Mouse (Mus musculus) right cerebral cortex, postnatal 4 days (tissue): ENCODE results near the gene Fam178b.
A peak's percentile ranks its signal among the peaks of the same experiment; 100 is the strongest.

Source experiments
- DNase-seq: peaks from one replicate; pipeline ENCODE4 v3.0.0-alpha.2; 2022

The Fam178b gene

DNA sequence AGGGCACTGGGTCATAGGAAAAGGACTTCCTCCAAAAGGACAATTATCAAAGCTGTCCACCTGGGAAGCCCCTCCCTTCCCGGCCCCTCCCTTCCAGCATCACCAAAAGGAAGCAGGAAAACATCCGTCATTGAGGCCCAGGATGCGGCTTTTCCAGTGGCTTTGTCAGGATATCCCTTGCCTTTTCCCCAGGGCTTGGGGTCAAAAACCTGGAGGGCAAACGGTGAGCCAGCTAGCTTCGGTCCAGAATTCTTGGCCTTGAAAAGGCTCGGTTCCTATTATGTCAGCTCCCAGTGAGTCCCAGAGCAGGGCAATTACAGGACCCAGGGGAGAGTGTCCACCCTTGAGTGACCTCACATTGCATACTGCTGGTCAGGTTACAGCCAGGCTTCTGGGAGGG lies 122.1 kb downstream of the Fam178b start:
- DNase-seq: no peak

DNA sequence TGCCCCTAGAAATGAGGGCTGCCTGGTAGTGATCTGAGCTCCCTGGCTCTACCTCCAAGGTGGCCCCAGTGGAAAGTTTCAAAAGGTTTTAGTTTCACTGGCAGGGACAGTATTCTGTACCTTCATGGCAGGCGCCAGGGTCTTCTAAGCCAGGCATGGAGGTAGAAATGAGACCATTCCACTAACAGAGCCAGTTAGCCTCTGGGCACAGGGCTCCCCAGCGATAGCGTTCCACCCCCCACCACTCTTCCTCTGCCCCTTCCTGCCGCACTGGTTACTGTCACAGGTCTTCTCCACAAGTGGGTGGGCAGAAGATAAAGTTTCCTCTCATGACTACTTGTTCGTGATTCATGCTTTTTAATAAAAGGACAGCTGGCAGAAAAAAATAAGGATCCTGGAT lies 123.1 kb downstream of the Fam178b start:
- DNase-seq: no peak

DNA sequence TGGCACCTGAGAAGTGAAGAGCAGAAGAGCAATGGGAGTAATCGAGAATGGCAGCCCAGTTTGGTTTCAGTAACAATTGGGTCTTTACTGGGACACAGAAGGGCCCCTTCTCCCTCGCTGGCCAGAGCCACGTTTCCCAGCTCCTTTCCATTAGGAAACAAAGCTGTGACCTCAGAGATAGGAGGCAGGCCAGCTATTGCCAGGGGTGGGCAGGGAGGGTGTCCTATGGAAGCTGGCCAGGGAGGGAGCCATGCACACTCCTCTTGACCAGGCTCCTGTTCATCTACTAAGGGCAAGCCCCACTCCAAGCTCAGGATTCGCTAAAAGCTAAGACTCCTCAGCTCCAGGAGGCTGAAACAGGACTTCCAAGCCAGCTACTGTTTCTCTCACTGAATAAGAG lies 123.7 kb downstream of the Fam178b start:
- DNase-seq: no peak

DNA sequence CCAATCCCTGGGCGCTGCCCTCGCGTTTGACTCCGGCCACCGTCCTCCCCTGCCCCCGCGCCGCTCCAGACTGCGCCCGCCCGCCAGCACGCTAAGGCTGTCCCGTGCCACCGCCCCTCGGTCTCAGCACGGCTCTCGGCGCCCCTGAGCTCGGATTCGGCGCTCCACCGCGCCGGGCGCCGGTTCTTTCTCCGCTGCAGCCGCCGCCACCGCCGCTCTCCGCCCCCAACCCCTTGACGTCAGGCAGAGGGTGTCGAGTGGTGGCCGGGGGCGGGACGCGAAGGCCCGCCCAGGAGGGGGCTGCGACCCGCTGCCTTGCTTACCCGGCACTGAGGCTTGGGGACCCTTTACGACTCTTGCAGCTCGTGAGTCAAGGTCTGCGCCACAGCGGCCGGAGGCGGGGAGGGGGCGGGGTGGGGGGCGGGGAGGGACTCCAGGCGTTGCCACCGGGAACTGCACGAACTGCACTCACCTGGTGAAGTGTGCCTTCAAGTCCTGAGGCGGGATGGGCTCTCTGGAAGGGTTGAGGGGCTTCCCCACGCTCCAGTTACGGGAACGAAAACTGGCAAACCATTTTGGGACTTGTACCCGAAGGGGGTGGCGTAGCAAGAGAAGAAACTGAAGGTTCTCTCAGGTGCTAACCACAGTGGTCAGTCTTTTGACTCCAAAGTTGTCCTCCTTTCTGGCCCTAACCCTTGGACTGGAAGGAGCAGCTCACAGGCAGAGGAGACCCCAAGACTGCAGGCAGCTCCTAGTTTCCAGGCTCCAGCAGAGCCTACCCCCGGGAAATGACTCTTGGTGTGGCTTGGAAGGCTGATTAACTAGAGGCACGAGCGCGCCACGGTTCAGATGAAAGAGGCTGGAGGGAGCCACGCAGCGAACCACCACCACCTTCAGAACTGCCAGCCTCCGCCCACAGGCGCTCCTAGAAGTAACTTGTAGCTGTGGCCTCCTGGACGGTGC lies 124.7 kb downstream of the Fam178b start, which contains the start of gene Sema4c:
Gene Sema4c, minus strand, starts transcription at position 319 of the 963 bp plus-strand sequence.
- DNase-seq: peak; percentile 77

DNA sequence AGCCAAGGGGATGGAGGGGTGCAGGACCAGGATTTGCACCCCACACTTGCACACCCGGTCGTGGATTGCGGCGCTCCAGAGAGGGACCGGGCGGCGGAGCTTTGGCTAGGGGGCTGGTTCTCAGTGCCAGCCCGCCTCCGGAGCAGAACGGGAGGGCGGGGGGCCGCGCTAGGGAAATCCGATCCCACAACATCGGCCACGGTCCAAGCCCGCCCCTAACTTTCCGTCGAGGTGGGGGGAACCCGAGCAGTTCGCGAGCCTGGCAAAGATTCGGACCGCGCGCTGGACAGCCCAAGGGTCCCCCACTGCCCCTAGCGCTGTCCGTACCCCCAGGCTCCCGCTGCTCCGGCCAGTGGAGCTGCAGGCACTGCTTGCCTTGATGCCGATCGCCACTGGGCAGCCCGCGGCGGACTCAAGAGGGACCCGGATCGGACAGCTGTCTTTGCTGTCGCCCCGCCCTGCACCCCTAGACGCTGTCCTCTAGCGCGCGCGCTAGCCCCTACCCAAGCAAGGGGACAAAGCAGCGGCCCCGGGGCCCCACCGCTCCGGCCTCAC lies 125.4 kb downstream of the Fam178b start:
- peak; percentile 81 for DNase-seq

DNA sequence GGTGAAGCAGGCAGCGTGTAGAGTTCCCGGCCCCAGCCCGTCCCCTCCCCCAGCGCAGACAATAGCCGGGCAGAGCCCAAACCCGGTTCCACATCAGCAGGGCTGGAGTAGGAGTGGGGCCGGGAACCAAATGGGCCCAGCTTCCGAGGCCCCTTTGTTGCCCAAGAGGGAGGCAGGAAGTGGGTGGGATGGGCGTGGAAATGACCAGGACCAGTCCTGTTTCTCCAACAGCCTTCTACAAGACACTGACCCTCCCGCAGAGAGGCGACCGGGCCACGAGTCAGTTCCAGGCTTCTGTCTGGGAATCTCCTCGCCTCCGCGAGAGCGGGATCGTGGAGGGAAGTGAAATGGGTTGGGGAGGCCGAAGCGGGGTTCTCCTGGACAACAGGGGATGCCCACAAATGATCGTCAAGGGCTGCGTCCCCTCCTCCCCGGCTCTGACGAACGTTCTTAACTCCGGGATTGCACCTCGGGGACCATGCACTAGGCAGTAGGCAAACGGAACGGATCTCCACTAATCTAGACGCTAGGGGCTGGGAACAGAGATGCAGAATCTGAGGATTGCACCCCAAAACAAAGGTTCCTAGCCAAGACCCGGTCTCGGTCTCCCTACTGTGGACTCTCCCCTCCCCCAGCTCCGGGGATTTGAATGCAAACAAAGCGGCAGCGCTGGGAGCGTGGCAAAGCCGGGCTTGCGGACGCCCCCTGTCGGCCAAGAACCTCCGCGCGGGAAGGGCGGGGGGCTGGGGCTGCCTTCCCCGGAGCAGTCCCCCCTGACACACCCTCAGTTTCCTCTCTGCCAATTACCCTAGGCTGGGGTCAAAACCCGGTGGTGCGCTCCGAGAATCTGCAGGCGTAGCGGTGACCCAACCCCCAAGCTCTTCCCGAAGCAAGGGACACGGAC lies 126.2 kb downstream of the Fam178b start:
- DNase-seq: peak; percentile 100

DNA sequence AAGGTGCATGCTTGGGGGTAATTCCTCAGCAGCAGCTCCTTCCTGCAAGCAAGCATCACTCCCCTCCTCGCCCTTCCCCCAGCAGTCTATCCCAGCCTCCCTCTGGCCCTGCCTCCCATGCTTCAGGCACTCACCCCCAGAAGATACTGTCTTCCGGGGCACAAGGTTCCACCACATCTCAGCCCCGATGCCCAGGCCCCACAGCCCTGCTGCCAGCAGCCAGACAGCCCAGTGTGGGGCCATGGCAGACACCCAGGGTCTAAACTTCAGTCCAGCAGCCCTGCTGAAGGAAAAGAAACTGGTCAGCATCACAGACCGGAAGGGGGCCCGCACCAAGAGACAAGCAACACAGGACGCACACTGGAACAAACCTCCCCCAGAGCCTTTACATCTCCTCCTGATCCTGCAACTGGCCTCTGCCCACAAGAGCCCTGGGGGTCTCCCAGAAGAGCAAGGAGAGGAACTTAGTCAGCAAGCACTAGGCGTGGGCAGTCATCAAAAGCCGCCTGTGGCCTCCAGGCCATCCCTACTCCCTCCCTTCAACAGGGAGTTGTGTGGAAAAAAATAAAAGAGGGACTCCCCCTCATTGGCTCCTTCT lies 127.1 kb downstream of the Fam178b start:
- DNase-seq: peak; percentile 37

DNA sequence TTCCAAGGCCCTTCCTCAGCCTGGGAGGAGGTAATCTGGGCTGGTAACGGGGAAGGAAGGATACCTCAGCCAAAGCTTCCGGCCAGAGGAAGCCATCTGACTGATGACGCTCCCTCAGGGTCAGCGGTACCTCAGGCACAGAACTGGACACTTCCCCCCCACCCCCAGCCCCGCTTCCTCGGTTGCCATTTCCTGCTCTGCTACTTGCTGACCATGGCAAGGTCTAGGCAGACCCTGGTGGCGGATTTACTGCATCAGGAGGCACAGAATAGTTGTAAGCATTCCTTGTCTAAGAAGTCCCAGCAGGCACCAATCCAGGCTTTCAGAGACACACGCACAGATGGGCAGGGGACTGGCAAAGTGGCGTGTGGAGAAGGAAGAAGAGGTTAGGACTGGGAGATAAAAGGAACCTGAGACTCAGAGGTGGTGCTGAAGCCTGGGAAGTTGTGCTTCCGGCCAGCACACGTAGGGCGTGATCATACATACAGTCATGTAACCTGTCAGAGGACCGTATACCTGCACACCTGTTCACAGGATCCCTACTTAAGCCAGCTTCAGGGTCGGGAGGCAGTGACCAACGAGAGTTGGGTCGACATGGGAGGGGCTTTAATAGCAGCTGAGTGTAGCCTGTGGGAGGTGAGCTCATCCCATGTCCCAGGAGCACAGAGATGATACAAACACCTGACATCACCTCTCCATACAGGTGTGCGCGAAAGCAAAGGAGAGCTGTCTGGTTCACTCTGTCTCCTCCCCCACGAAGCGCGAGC lies 128.2 kb downstream of the Fam178b start:
- DNase-seq: no peak

DNA sequence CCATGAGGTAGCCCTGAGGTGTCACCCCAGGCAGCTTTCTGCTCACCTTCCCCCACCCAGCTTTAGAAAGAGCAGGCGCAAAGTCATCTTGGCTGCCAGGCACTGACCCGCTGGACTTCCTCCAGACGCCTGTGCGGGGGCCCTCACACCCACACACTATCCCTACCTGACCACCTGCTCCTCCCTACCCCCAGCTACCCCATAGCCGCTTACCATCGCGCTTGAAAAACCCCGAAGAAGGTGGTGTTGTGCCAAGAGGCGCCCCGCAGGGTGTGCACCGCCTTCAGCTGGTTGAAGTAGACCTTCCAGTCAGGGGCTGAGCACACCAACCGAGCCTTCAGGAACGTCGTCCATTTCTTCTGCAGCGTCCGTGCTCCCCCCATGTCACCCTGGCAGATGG lies 130.5 kb downstream of the Fam178b start:
- DNase-seq: no peak

DNA sequence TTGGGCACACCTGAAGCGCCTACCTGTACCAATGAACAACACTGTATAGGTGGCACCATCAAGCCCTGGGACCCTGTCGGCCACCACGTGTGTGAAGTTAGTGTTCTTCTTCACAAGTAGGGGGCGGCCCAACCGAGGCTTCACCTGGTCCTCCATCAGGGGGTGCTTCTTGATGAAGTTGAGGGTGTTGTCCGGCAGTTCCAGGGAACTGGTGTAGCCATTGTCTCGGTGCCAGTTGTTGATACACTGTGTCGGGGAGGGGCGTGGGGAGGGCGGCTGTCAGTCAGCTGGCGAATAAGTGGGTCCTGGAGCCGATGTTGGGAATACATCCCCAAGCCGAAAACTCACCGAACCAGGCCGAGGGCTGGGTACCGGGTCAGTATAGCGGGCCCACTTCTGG lies 131.1 kb downstream of the Fam178b start:
- no peak for DNase-seq

DNA sequence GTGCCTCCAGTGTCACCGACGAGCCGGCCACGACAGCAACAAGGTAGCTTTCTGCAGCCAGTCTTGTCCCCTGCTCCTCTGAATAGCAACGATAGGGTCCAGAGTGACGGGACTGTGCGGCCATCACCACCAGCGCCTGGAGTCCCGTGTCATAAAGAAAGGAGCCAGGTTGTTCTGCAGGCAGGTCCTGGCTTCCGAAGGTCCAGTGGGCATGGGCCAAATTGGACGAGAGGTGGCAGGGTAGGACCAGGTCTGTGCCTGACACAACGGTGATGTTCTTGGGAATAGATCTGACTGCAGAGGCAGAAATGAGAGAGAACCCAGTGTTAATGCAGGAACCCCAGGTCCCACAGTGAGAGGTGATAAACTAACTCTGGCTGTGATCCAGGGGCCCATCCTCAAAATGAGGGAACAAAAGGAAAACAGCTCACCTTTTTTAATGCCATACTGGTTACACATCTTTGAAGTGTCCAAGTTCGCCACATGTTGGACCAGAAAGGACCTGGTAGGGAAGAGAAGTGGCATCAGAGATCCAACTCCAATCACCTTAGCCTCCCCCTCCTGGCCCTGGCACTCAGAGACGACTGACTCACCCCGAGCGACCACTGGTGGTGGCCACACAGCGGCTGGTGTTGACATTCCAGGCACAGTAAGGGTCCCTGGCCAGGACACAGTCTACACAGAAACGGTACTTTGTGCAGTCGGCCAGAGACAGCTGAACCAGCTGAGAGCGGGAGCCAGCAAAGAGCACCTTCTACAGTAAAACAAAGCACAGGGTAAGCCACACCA lies 132.7 kb downstream of the Fam178b start:
- no peak for DNase-seq

DNA sequence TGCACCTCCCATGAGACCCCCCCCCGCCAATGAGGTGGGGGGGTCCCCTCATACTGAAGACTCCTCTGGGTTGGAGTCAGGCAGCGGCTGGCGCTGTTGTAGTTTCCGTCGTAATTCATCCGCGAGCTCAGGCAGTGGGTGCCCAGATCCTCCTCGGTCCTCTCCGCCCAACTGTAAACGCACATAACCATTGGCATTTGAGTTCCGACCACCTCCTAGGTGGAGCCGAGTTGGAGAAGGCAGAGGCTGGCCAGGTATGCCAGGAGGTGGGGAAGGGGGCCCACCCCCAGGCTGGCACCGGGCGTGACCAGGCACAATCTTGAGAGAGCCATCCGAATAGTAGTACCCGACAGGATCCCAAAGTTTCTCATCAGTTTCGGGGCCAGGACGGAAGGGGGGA lies 133.5 kb downstream of the Fam178b start:
- DNase-seq: no peak

DNA sequence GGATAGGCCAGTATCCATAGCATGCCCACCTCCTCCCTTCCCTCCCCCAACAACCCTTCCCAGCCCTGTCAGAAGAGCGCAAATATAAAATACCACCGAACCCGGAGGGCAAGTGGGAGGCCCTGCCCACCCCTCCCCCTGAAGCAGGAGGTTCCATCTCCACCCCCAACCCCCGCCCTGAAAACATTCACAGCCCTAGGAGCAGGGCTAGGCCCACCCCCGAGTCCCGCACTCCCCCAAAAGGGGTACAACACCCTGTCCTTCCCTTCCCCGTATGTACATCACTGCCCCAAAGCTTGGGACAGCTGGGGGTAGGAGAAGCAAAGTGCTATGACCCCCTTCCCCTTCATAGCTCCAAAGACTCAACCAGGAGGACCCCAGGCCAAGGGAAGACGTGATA lies 134.2 kb downstream of the Fam178b start:
- no peak for DNase-seq

DNA sequence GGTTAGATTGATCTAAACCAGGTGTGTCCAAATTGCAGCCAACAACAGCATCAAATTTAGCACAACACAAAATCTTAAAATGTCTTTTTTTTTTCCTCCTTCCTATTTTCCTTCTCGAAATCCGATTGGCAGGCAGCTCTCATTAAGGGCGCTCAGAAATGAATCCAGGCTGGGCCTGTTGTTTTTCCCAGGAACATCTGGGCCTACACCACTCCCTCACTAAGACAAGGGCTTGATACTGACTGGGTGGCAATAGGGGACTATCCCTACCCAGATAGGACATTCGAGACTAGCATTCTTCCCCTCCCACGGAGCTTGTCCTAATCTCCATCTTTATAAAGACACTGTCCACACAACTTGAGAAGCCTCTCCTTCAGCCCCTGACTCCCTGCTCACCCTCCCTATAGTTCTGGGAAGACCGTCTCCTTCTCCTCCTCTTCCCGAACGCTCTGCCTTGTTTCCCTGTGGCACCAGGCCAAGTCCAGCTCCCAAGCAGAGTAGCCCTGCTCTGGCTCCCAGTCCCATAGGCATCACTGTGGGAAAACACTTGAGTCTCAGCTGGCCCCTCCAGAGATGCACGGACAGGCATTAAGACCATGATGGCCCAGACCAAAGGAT lies 134.9 kb downstream of the Fam178b start:
- DNase-seq: peak; percentile 63

DNA sequence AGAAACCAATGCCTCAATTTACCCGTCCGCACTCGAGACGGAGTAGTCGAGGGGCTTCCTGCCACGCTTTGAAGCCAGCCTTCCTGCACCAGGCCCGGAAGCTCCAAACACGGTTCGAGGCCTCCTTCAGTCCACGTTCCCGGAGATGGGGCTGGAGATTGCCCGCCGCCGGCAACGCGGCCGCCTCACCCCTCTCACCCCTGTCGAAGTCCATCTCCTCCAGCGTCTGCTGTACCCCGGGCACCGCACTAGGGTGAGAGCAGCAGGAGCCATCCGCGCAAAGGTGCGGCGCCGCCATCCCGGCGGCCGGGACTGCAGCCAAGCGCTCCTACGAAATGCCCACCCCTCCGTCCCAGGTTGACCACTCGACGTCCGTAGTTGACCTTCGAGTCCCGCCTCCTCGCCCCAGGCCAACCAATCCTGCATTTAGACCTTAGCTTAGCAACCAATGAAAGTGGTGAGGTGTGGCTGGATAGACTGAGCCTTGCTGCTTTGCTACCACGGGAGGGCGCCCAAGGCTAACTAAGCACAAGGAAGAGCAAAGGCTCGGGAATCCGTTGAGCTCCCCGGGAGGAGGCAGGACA lies 136.0 kb downstream of the Fam178b start, which contains the start of gene Ankrd39:
Gene Ankrd39, minus strand, starts transcription at position 558 of the 584 bp plus-strand sequence.
- peak; percentile 96 for DNase-seq

DNA sequence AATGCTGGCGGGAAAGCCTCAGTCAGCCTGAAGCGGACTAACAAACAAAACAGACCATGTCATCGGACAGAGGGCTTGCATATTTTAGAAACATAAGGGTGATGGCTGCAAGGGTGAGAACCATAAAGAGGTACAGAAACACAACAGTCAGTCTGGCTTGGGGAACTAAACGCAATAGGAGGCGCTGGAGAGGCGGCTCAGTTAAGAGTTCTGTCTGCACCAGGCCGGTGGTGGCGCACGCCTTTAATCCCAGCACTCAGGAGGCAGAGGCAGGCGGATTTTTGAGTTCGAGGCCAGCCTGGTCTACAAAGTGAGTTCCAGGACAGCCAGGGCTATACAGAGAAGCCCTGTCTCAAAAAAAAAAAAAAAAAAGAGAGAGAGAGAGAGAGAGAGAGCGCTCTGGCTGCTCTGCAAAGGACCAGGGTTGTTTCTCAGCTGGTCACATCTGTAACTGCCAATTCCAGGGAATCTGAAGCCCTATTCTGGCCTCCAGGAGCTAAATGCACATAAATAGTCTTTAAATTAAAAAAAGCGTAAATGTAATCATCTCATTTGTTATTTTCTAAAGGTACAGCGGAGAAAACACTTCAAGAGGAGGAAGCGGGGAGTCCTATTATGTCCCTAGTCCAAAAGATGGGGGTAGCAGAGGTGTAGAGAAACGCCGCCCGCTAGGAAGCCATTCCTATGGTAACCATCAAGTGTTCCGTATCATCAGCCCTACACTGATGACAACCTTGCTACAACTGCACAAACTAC lies 137.0 kb downstream of the Fam178b start:
- no peak for DNase-seq

DNA sequence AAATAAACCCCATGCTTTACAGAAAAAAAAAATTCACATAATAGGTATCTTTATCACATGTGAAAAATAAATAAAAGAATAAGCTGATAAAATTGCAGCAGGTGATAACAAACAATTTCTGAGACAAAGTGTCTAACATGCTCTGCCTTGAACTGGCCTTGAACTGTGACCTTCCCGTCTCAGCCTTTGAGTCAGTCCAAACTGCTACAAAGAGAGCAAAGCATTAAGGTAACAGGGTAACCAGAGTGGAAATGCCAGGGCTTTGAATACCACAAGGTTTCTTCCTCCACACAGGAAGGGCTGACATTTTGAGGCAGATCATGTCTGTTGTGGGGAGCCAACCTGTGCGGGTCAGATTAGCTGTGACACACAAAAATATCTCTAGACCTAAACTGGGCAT lies 137.6 kb downstream of the Fam178b start:
- DNase-seq: no peak

DNA sequence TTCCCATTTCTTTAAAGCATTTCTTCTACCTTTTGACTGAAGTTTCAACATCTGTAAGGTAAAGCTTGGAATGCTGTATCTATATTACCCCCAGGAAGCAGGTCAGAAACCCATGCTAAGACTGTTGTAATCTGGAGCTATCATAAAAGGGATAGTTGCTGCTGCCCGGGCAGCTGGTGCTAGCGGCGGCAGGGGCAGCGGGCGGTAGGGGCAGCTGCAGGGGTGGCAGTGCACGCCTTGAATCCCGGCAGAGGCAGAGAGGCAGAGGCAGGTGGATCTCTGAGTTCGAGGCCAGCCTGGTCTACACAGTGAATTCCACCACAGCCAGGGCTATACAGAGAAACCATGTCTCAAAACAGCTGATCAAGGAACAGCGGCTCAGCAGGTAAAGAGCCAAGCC lies 140.1 kb downstream of the Fam178b start:
- DNase-seq: no peak

DNA sequence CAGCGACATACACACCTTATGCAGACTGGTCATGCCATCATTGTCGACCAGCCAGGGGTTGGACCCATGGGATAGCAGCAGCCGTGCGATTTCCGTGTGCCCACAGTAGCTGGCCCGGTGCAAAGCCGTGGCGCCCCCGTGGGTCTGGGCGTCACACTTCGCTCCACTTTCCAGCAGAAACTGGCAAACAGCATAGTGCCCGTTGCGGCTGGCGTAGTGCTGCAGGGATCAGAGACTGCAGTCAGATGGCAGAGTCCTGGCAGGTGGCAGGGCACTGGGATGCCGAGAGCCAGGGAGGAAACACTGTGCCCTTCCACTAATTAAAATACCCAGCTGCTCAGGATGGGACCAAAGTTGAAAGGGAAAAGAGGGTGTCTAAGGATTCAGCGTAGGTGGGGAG lies 141.1 kb downstream of the Fam178b start:
- DNase-seq: no peak
